Mouse (Mus musculus): ENCODE measurements at regions not wholly inside any gene's neighbourhood (a gene's known extent, or its start where the extent isn't known, plus 50 kb on each side); places are given as distances from the start of the nearest gene placed in this dataset.

GRCm38 (mm10) chr1:61265706-61266127 lies 288.0 kb downstream of the Icos start:
- TF ChIP-seq CTCF (IDR thresholded peaks at IDR 0.05; ENCODE audit: low read depth) (no peak), EP300 (IDR thresholded peaks at IDR 0.05; ENCODE audit: low read depth) (no peak)
